Mouse (Mus musculus) ES-E14 (cell line): ENCODE measurements around the gene Sema5a.

Experiments used
- CHD2 ChIP-seq: IDR thresholded peaks from 2 replicates; pipeline ENCODE4 v1.6.1; 2014; ENCODE audit warnings: mild to moderate bottlenecking, low read depth, low read length, inconsistent platforms
- HCFC1 ChIP-seq: IDR thresholded peaks from 2 replicates; pipeline ENCODE4 v1.6.1; 2012; ENCODE audit warnings: low read length, inconsistent platforms, borderline replicate concordance; ENCODE audit not compliant: insufficient read depth

- no peak for TF ChIP-seq CHD2
- no peak for TF ChIP-seq HCFC1
Measured at GRCm38 (mm10) chr15:32204908-32205307, 39.7 kb upstream of the Sema5a start.
